Mouse (Mus musculus): ENCODE measurements around the gene Antxr2.

Gene Antxr2

DNA sequence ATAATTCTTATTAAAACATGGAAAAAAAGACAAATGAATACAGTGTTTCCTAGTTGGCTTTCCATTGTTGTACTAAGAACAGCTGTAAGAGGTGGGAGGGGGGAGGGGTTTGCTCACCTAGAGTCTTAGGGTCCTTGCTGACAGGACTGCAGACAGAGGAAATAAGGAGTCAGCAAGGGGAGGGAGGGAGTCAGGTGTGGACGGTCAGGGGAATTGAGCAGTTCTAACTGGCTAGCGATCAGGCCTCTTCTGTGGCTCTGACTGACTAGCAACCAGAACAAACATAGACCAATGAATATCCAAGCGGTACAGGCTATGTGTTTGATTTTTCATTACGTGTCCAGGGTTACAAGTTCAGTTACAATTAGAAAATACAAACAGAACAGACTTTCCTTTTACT lies 35.0 kb downstream of the Antxr2 start:
- DNase-seq (ENCODE audit: low spot score in 2 of 2) = no peak

GRCm38 (mm10) chr5:97986656-97987294 lies 44.1 kb downstream of the Antxr2 start:
- DNase-seq (ENCODE audit: low spot score in 2 of 2) = no peak

- DNase-seq (ENCODE audit: low spot score in 2 of 2) = no peak
Measured at GRCm38 (mm10) chr5:97983375-97983774, 47.5 kb downstream of the Antxr2 start.

- no peak for DNase-seq (ENCODE audit: low spot score in 2 of 2)
Measured at GRCm38 (mm10) chr5:97980472-97980871, 50.4 kb downstream of the Antxr2 start.

GRCm38 (mm10) chr5:97973293-97973692 lies 57.5 kb downstream of the Antxr2 start:
- no peak for DNase-seq (ENCODE audit: low spot score in 2 of 2)

DNA sequence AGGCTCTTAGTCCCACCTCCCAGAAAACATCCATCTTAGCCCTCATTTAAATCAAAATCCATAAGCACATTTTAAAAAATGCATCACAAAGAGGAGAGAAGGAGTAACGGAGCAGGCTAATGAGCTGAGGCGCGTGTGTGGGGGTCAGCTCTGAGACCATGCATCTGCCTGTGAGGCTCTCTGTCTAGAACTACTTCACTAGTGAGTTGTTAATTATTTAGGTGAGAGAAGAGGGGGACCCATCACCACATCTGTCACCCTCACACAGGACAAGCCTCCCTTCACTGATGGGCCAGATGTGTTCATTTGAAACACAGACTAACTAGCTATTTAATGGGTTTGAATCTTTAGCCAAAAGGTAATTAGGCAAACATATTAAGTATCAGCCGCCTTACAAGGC lies 58.8 kb downstream of the Antxr2 start:
- DNase-seq (ENCODE audit: low spot score in 2 of 2) = no peak

DNA sequence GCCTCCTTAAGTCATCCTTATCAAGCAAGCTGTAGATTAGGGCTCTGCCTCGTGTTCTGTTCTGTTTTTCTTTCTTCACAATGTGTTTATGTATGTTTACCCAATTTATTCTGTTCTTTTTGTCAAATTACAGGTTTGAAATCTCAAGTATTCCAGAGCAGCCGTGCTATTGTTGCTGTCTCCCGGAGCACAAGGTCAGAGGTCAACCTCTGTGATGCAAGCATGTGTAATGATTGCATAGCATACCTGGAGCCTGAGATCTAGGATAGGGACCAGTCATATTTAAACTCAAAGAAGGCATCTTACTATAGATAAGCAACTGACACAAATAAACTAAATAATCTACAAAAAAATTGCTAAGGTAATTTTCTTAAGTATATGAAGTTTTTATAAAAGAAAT lies 59.6 kb downstream of the Antxr2 start:
- DNase-seq (ENCODE audit: low spot score in 2 of 2) = no peak

DNA sequence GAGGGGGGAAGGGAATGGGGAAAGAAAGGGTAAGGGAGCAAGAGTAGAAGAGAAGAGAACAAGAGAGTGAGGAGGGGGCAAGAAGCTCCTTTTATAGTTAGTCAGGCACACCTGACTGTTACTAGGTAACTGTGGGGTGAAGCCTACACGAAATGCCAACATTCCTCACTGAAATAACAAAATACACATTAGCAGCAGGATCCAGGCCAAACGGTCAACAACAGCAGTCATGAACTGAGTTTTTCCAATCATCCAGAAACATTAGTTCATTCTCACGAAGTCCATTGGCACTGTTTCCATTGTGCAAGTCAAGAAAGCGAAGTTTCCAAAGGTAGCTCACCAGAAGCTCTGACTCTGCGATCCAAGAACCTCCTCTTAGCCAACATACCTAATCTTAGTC lies 63.8 kb downstream of the Antxr2 start:
- no peak for DNase-seq (ENCODE audit: low spot score in 2 of 2)

GRCm38 (mm10) chr5:97966101-97966500 lies 64.7 kb downstream of the Antxr2 start:
- no peak for DNase-seq (ENCODE audit: low spot score in 2 of 2)

DNA sequence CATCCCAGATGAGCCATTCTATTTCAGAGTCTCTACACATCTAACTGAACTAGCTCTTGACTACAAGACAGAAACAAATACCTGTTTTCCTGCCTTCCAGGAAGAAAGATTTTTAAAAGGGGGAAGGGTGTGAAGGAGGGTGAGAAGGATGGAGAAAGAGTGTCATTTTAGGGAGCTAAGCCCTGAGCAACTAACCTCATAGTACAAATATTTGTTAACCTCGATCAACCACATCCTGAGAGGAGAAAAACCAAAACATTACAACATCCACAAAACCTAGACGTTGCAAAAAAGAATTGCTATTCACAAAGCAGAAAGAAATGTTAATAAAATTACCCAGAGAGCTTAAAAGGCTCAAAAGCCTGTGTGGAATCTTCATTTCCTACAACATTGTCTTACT lies 66.4 kb downstream of the Antxr2 start:
- DNase-seq (ENCODE audit: low spot score in 2 of 2) = no peak

DNA sequence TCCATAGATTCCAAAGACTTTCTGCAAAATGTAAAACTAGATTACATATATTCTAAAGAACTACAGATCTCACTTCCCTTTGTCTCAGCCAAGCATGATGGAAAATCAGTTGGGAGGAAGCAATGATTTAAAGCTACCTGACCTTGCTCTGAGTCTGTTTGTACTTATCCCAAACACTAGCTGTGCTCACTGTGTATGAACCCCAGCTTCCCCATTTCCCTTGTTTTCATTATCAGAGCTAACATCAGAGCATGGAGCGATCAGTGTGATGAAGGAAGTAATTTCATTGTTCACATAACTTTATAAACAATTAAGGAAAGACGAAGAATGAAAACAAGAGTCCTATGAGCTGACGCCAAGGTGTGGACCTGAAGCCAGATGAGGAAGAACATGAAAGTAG lies 68.3 kb downstream of the Antxr2 start:
- DNase-seq (ENCODE audit: low spot score in 2 of 2) = no peak

DNA sequence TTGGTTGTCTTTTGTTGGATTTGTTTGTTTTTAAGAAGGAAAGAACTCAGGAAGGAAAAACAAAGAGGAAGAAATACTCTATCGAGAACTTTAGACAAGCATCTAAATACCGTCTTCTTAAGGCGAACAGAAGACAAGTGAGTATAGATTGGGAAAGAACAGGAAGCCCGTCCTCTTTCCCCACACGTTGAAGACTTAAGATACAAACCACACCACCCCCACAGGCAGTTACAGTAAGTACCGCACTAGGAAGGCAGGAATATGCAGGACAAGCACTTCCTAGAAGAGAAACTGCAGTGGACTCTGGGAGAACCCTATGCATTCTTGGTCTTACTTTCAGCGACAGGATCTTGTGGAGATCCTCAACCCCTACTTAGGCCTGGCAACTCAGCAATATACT lies 69.1 kb downstream of the Antxr2 start:
- no peak for DNase-seq (ENCODE audit: low spot score in 2 of 2)

DNA sequence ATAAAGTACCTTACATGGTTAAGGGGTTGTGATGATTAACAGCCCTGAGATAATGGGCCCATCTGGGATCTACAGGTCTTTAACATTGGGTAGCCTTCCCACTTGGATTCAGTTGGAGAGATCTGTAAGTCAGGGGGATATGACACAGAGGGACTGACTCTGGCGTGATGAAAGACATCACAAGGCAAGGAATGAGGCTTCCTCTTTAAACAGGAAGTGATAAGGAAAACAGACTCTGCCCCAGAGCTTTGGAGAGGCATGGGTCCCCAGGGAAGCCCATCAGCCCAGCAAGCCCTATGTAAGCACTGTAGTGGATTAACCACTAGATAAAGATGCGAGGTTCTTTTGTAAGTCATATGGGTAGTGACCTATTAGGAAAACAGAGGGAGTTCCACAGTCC lies 71.2 kb downstream of the Antxr2 start:
- DNase-seq (ENCODE audit: low spot score in 2 of 2) = no peak

DNA sequence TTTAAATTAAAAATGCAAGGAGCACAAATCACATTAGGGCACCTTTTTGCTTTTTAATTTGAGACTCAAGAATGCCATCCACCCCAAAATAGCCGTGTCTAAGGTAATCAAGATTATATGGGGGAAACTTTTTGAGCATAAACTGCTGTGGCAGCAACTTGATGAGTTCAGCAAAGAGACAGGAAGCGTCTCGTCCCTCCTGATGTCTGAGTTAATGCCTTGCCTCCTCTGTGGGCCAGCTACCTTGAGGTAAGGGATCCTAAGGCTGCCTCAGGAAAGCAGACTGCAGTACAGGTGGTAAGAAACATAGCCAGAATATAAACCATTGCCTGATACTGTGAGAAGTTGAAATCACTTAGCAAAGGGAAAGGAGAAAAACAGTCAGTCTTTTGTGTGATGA lies 71.8 kb downstream of the Antxr2 start:
- no peak for DNase-seq (ENCODE audit: low spot score in 2 of 2)

DNA sequence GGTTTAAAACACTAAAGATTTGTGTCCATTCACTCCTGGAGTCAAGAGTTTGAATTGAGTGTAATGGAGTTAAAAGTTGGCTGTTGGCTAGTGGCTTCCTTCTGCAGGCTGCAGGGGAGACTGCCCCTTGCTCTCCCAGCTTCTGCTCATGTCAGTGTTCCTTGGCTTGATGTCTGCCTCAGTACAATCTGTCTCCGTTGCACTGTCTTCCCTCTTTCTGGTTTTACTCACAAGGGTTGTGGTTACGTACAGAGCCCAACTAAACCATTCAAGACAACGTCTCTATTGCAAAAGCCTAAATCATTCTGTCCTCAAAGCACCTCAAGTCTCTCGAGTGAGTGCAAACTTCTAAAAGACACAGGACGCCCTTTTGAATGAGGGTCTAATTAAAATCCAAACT lies 73.3 kb downstream of the Antxr2 start:
- DNase-seq (ENCODE audit: low spot score in 2 of 2) = no peak

- DNase-seq (ENCODE audit: low spot score in 2 of 2) = no peak
Measured at GRCm38 (mm10) chr5:97954193-97954772, 76.6 kb downstream of the Antxr2 start.

DNA sequence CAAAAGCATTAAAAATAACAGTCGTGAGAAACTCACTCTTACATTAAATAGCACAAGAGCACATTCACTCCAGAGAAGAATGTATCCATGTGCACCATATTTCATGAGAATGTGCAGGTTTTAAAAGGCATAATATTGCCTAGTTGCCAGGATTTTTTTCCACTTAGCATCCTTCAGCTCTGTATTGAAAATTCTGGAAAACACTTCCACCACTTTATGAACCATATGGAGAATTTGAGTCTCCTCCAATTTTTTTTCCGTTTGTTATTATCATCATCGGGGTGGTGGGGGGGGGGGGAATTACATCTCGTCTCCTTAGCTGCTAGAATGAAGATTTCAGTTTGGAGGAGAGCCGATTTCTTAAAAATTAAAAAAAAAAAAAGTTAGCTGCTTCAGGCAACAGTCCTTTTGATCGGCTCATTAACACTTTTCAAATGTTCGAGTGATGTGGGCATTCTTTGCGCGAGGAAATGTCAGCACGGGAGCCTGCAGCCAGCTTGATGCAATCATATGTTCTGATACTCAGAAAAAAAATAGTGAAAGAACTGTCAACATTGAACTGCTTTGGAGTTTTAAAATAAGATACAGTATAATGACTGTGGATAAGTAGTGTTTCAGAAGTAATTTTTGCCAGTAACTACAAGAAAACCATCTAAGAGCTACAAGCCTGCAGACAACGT lies 77.5 kb downstream of the Antxr2 start:
- no peak for DNase-seq (ENCODE audit: low spot score in 2 of 2)

- DNase-seq (ENCODE audit: low spot score in 2 of 2) = no peak
Measured at GRCm38 (mm10) chr5:97947261-97947660, 83.6 kb downstream of the Antxr2 start.

GRCm38 (mm10) chr5:97946236-97946635 lies 84.6 kb downstream of the Antxr2 start:
- DNase-seq (ENCODE audit: low spot score in 2 of 2) = no peak

- DNase-seq (ENCODE audit: low spot score in 2 of 2) = peak in 1 of 2 experiments; percentile 24
Measured at GRCm38 (mm10) chr5:97935140-97936129, 95.4 kb downstream of the Antxr2 start.

- DNase-seq (ENCODE audit: low spot score in 2 of 2) = no peak
Measured at GRCm38 (mm10) chr5:97917654-97918053, 113.2 kb downstream of the Antxr2 start.

- DNase-seq (ENCODE audit: low spot score in 2 of 2) = no peak
Measured at GRCm38 (mm10) chr5:97914890-97915289, 116.0 kb downstream of the Antxr2 start.

Data from urinary bladder, postnatal 4 days (tissue).